Mouse (Mus musculus): ENCODE measurements at regions not wholly inside any gene's neighbourhood (a gene's known extent, or its start where the extent isn't known, plus 50 kb on each side); places are given as distances from the start of the nearest gene placed in this dataset.
A peak's percentile ranks its signal among the peaks of the same experiment; 100 is the strongest.

DNA sequence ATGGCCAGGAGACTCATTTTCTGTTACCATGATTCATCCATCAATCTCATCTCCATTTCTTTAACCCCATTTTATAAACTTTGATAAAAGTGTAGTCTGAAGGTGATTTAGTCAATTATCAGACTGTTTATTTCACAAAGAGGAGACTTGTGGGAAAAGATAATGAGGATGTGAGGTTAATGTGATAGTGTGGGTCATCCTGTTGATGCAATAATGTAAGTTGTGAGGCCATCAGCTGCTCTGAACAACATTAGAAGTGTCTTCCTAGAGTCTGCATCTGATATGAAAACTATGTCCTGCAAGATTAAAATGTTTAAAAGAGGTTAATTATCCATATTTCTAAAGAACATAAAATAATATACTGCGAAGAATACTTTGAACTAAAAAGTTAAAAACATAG is 842.8 kb downstream of the Pcdh17 start:
- 82% methylated on average over 1 of the region's 1 CpGs for WGBS
- Histone ChIP-seq H3K4me2 (replicated peaks) (no peak overlapping the region), H3K4me1 (replicated peaks) (no peaks in the 10 kb centered on the region), H3K9ac (no peak overlapping the region), H3K27ac (no peak overlapping the region), H3K36me3 (no peaks in the 10 kb centered on the region), H3K27me3 (replicated peaks) (no peaks in the 10 kb centered on the region), H3K4me3 (replicated peaks) (no peak overlapping the region), H3K9me3 (no peaks in the 10 kb centered on the region)
- no peak for ATAC-seq

DNA sequence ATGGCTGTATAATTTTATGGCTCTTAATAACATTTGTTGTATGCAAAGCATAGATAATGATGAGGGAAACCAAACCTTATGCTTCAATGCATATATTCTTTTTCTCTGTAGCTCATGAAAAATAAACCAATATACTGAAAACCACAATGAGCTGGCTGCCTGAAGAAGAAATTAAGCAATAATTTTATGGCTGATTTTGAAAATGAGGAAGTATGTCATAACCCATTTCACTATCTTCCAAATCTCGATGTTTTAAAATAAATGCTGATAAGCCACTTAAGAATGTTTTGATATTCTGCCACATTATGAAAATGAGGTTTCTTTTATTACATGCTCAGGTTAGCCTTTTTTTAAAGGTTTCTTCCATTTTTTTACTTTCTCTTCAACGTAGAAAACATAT is 844.1 kb downstream of the Pcdh17 start:
- Histone ChIP-seq H3K4me1 (replicated peaks) (no peaks in the 10 kb centered on the region), H3K9me3 (no peaks in the 10 kb centered on the region), H3K4me2 (replicated peaks) (no peak overlapping the region), H3K27ac (no peak overlapping the region), H3K9ac (no peak overlapping the region), H3K36me3 (no peaks in the 10 kb centered on the region), H3K4me3 (replicated peaks) (no peak overlapping the region), H3K27me3 (replicated peaks) (no peaks in the 10 kb centered on the region)
- 0 out of 2 replicates have a peak, but pooled peaks have one; percentile 39 for ATAC-seq
- WGBS: 66% methylated on average over 2 of the region's 2 CpGs

DNA sequence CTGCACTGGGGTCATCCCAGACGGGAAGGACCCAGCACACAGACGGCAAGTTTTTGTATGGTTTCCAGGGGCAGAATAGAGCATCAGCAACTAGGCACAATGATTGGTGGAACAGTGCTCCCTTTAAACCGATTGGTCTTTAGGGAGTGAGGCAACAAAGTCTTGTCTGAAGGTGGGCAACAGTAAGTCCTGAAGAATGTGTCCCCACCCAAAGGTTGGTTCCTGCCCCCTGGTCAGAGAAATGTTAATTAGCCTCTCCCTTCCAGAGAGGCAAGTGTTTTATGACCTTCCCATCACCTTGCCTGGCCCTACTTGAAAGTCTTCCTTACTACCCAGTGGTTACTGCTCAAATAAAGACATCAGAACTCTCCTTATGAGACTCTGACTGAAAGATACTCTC is 855.6 kb downstream of the Pcdh17 start:
- no peaks in the 10 kb centered on the region for H3K27me3 ChIP-seq (replicated peaks)
- no peak overlapping the region for H3K4me3 ChIP-seq (replicated peaks)
- H3K36me3 ChIP-seq: no peaks in the 10 kb centered on the region
- 75% methylated on average over 3 of the region's 3 CpGs for WGBS
- no peak overlapping the region for H3K4me2 ChIP-seq (replicated peaks)
- no peak overlapping the region for H3K27ac ChIP-seq
- no peaks in the 10 kb centered on the region for H3K9me3 ChIP-seq
- no peaks in the 10 kb centered on the region for H3K4me1 ChIP-seq (replicated peaks)
- ATAC-seq: no peak
- H3K9ac ChIP-seq: no peak overlapping the region

DNA sequence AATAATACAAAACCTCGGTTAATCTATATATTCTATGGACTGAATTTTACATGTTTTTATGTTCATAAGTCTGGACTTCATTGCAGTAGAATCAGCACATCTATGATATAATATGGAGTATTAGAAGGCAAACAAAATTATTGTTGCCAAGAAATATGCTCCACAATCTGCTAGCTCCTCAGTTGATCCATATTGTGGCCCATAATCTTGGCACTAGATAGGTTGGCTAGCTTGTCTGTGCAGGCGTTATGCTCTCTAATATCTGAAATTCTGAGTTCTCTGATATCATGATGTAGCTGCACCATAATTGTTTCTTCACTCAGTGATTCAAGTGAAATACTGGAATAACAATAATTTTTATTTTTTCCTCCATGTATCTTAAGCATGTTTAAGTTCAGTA is 877.3 kb downstream of the Pcdh17 start:
- H3K4me2 ChIP-seq (replicated peaks): no peak overlapping the region
- H3K36me3 ChIP-seq: no peaks in the 10 kb centered on the region
- no peak overlapping the region for H3K4me3 ChIP-seq (replicated peaks)
- ATAC-seq: no peak
- no peak overlapping the region for H3K9ac ChIP-seq
- H3K9me3 ChIP-seq: no peaks in the 10 kb centered on the region
- no peak overlapping the region for H3K27ac ChIP-seq
- H3K4me1 ChIP-seq (replicated peaks): no peaks in the 10 kb centered on the region
- H3K27me3 ChIP-seq (replicated peaks): no peaks in the 10 kb centered on the region
- 91% methylated on average over 2 of the region's 2 CpGs for WGBS

DNA sequence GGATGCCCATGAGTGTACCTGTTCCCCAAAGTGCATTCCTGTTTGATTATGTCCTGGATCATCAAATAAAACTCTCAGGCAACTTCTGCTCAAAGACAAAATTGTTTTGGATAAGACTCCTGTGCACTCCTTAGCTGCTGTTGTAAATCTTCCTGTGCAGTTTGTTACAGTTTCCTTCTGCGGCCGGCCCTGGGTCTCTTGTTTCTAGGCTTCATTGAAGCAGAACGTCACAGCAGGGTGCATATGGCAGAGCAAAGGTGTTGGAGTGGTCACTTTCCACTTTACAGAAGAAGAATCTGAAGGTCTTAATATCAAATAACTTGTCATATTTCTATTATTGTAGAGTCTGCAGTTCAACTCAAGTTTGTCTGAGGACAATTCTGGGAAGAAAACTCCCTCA is 889.9 kb downstream of the Pcdh17 start:
- ATAC-seq: no peak
- Histone ChIP-seq H3K4me1 (replicated peaks) (no peaks in the 10 kb centered on the region), H3K4me2 (replicated peaks) (no peak overlapping the region)

DNA sequence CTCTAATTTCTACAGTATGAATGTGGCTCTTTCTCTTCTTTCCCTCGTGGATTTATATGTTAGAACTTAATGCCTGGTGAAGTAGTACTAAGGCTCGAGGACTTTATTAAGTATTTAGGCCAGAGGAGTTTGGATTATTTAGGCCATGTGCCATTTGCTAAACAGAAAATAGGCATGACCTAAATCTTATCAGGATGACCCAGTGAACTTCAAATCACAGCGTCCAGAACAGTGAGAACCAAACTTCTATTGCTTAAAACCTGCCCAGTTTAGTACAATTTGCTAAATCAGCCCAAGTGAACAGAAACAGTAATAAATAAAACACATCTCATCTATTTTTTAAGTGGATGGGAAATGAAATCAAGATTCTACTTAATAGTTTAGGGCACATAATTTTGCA is 893.8 kb downstream of the Pcdh17 start:
- no peak overlapping the region for H3K27ac ChIP-seq
- no peak overlapping the region for H3K9ac ChIP-seq
- H3K36me3 ChIP-seq: no peaks in the 10 kb centered on the region
- no peaks in the 10 kb centered on the region for H3K4me1 ChIP-seq (replicated peaks)
- H3K27me3 ChIP-seq (replicated peaks): no peaks in the 10 kb centered on the region
- no peak overlapping the region for H3K4me2 ChIP-seq (replicated peaks)
- WGBS: 69% methylated on average over 3 of the region's 3 CpGs
- no peak overlapping the region for H3K4me3 ChIP-seq (replicated peaks)
- no peak for ATAC-seq
- H3K9me3 ChIP-seq: no peaks in the 10 kb centered on the region

More for the DNA sequence above, 889.9 kb downstream of the Pcdh17 start:
- WGBS: 76% methylated on average over 3 of the region's 3 CpGs
- Histone ChIP-seq H3K27me3 (replicated peaks) (no peaks in the 10 kb centered on the region), H3K36me3 (no peaks in the 10 kb centered on the region), H3K9me3 (no peaks in the 10 kb centered on the region), H3K27ac (no peak overlapping the region), H3K4me3 (replicated peaks) (no peak overlapping the region), H3K9ac (no peak overlapping the region)

DNA sequence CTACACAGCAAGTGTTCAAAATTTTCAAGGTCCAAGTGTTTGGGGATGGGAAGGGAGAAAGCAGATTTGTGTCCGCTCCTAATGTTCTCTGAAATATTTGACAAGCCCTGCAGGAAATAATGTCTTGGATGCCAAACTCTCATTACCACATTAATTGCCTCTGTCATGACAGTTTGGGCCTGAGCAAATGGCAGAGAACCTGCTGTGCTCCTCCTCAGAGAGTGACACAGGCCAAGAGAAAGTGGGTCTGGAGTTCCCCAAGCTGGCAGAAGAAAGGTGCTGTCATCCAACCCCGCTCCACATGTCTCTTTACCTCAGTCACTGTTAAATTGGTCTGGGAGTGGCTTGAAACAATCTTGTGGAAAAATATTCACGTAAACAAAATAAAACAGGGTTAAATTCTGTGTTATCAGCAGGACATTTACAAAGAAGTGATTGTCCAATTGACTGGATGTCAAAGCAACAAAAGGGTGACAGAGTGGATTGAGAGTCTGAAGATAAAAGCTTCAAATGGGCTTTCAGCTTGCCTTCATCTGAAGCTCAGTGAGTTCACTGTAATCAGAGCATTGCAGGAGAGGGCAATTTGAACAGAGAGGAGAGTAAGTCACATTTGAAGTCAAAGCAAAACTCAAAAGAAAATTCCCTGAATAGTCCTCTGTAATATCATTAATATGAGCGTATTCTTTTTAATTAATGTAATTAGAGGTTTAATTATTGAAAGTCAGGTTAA is 911.4 kb downstream of the Pcdh17 start:
- H3K9ac ChIP-seq: no peak overlapping the region
- H3K4me3 ChIP-seq (replicated peaks): no peak overlapping the region
- no peaks in the 10 kb centered on the region for H3K9me3 ChIP-seq
- no peaks in the 10 kb centered on the region for H3K36me3 ChIP-seq
- no peaks in the 10 kb centered on the region for H3K27me3 ChIP-seq (replicated peaks)
- no peak overlapping the region for H3K4me2 ChIP-seq (replicated peaks)
- ATAC-seq: no peak
- no peaks in the 10 kb centered on the region for H3K4me1 ChIP-seq (replicated peaks)
- no peak overlapping the region for H3K27ac ChIP-seq
- 60% methylated on average over 4 of the region's 4 CpGs for WGBS

DNA sequence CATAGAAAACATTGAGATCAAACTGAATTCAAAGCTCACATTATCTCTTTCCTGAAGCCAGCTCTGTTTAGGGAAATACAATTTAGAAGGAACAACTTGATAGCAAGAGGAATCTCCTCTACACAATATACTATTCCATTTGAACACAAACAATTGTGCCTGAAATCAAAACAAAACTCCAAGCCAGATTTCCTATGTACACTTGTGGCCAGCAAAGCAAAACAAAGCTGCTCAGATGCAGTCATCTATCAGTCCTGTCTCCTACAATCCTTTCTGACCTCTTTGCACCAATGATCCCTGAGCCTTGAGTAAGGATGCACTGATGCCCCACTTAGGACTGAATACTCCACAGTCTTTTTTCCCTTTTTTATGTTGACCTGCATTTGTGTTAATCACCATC is 920.2 kb downstream of the Pcdh17 start:
- ATAC-seq: no peak
- H3K4me1 ChIP-seq (replicated peaks): no peaks in the 10 kb centered on the region
- H3K4me3 ChIP-seq (replicated peaks): no peak overlapping the region
- no peaks in the 10 kb centered on the region for H3K9me3 ChIP-seq
- H3K27ac ChIP-seq: no peak overlapping the region
- H3K9ac ChIP-seq: no peak overlapping the region
- H3K36me3 ChIP-seq: no peaks in the 10 kb centered on the region
- no peaks in the 10 kb centered on the region for H3K27me3 ChIP-seq (replicated peaks)
- H3K4me2 ChIP-seq (replicated peaks): no peak overlapping the region

DNA sequence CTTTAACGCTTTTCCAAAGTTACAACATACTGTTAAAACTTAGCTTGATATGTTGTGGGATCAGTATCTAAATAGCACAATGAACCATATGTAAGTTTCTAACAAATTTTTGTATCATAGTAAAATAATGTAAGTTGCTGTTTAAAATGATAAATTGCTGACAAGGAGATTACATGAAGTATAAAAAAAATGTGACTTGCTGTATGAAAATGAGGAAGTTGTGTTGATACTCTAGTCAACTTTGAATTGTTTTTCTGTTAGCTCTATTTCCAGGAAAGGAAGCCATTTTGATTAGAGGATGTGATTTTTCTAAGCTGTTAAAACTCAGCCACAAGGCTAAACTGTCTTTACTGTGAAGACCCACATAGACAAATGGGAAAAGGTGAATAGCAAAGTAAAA is 929.9 kb downstream of the Pcdh17 start:
- Histone ChIP-seq H3K36me3 (no peaks in the 10 kb centered on the region), H3K4me3 (replicated peaks) (no peak overlapping the region), H3K27me3 (replicated peaks) (no peaks in the 10 kb centered on the region), H3K27ac (no peak overlapping the region), H3K9ac (no peak overlapping the region), H3K9me3 (no peaks in the 10 kb centered on the region), H3K4me2 (replicated peaks) (no peak overlapping the region), H3K4me1 (replicated peaks) (no peaks in the 10 kb centered on the region)
- WGBS: 84% methylated on average over 1 of the region's 1 CpGs
- no peak for ATAC-seq

DNA sequence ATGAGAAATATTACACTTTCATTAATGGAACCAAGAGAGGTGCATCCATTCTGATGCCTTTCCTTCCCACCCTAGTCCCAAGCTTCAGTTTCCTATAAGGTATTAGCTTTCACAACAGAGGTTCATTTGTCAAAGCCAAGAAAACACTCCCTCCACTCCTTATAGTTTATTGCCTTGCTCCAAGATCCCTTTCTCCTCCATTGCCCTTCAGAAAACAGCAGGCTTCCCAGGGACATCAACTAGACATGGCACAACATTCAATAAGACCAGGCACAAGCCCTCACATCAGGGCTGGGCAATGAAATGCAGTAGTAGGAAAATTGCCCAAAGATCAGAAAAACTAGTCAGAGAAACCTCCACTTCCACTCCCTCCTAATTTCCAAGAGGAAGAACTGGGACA is 960.3 kb downstream of the Pcdh17 start:
- Histone ChIP-seq H3K9ac (no peak overlapping the region), H3K36me3 (no peaks in the 10 kb centered on the region), H3K27ac (no peak overlapping the region), H3K4me1 (replicated peaks) (no peaks in the 10 kb centered on the region), H3K27me3 (replicated peaks) (no peaks in the 10 kb centered on the region), H3K4me3 (replicated peaks) (no peak overlapping the region), H3K4me2 (replicated peaks) (no peak overlapping the region), H3K9me3 (no peaks in the 10 kb centered on the region)
- ATAC-seq: no peak

All from intestine, embryonic 15.5 days (tissue).